Mouse (Mus musculus): ENCODE data around the gene Galk1. TPM values are rescaled to one million over a fixed set of nuclear protein-coding genes. Genes with fewer than 3 reads are reported as not detected.

Galk1 gene
- polyA plus RNA-seq, 1 experiment from 2014 or later, result 92.6 TPM

DNA sequence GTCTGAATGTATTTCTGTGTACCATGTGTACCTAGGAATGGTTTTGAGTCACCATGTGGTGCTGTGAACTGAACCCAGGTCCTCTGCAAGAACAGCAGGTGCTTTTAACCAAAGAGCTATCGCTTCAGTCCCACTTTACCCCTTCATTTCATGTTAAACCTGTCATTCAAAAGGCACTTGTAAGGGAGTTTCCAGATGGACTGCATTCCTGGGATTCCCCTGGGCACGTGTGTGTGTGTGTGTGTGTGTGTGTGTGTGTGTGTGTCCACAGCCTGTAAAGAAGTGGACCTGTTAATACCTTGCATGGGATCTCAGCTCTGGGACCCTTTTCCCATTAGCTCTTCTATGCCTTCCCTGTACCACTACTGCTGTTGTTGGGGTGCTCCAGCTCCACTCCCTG, 37.1 kb upstream of the Galk1 start:
- no peaks in the 10 kb centered on the region for H3K4me1 ChIP-seq
- no peak overlapping the region for H3K9ac ChIP-seq (replicated peaks)
- H3K4me3 ChIP-seq, result no peak overlapping the region
- 86% methylated on average over 2 of the region's 2 CpGs for WGBS
- H3K9me3 ChIP-seq, result no peaks in the 10 kb centered on the region
- no peaks in the 10 kb centered on the region for H3K27me3 ChIP-seq
- no peak overlapping the region for H3K27ac ChIP-seq (replicated peaks)
- peaks cover 93% of the 10 kb centered on the region for H3K36me3 ChIP-seq
- no peak overlapping the region for H3K4me2 ChIP-seq (replicated peaks)
- ATAC-seq (ENCODE audit: low FRiP score, low read depth), result no peak

DNA sequence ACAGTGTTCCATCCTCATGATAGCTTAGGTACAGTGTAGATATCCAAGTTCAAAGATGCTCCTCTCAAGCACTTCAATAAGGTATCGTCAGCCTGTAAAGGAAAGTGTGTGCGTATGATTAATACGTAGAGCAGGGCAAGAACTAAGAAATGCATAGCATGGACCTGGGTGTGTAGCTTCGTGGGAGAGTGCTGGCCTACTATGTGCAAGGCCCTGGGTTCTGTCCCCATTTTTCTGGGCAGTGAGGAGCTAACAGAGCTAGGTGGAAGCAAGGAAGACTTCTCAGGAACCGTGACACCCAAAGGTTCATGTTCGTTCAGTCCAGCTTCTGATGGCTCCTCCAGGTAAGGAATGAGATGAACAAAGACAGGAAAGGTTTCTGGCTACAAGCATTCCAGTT, 32.7 kb upstream of the Galk1 start:
- Histone ChIP-seq H3K27me3 (no peaks in the 10 kb centered on the region), H3K4me3 (no peak overlapping the region), H3K9me3 (no peaks in the 10 kb centered on the region), H3K36me3 (peaks cover 79% of the 10 kb centered on the region), H3K9ac (replicated peaks) (no peak overlapping the region), H3K27ac (replicated peaks) (no peak overlapping the region), H3K4me1 (no peaks in the 10 kb centered on the region), H3K4me2 (replicated peaks) (no peak overlapping the region)
- WGBS, result 98% methylated on average over 6 of the region's 6 CpGs
- no peak for ATAC-seq (ENCODE audit: low FRiP score, low read depth)

DNA sequence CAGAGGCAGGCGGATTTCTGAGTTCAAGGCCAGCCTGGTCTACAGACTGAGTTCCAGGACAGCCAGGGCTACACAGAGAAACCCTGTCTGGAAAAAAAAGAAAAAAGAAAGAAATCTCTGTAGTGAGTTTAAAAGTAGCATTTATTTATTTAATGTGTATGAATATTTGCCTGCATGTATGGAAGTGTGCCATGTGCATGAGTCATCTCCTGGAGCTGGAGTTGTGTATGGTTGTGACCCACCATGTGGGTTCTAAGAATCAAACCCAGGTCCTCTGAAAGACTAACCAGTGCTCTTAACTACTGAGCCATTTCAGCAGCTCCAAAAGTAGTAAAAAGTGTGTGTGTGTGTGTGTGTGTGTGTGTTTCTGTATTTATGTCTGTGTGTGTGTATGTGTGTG, 30.8 kb upstream of the Galk1 start:
- Histone ChIP-seq H3K4me1 (no peaks in the 10 kb centered on the region), H3K9me3 (no peaks in the 10 kb centered on the region), H3K9ac (replicated peaks) (no peak overlapping the region), H3K36me3 (peaks cover 76% of the 10 kb centered on the region), H3K4me3 (no peak overlapping the region), H3K4me2 (replicated peaks) (no peak overlapping the region), H3K27me3 (no peaks in the 10 kb centered on the region), H3K27ac (replicated peaks) (no peak overlapping the region)
- no peak for ATAC-seq (ENCODE audit: low FRiP score, low read depth)
- WGBS, result 96% methylated on average over 1 of the region's 1 CpGs

DNA sequence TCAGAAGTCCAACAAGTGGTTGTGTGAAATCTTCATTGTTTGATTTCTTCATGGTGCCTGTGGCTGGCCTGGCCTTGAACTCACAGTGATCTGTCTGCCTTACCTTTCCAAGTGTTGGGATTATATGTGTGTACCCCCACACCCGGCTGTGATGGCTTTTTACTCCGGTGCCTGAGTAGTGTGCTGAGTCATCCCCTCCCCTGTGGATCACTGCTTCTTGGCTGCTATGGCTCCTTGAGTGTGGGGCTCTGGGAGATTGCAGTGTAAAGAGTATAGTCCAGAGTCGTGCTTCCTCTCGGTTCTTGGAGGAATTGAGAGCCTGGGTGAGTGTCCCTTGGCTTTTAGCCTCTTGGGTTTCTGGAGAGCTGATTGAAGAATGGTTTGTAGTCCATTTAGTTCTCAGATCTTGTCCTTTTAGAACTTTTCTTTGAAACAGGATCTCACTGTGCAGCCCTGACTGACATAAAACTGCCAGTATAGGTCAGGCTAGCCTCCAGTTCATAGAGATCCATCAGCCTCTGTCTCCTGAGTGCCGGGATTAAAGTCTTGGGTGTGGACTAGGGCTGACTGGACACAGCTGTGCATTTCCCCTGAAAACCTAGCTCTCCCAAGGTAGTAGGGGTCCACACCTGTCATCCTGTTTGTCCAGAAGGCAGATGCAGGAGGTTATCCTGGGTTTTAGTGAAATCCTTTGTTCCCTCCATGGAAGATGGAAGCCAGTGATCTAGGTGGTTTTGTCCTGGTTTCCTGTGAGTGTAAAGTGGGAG, 30.0 kb upstream of the Galk1 start:
- H3K36me3 ChIP-seq, result peaks cover 69% of the 10 kb centered on the region
- no peaks in the 10 kb centered on the region for H3K27me3 ChIP-seq
- H3K9me3 ChIP-seq, result no peaks in the 10 kb centered on the region
- WGBS, result 90% methylated on average over 5 of the region's 5 CpGs
- H3K27ac ChIP-seq (replicated peaks), result no peak overlapping the region
- no peak overlapping the region for H3K4me3 ChIP-seq
- H3K4me1 ChIP-seq, result no peaks in the 10 kb centered on the region
- ATAC-seq (ENCODE audit: low FRiP score, low read depth), result no peak
- H3K4me2 ChIP-seq (replicated peaks), result no peak overlapping the region
- H3K9ac ChIP-seq (replicated peaks), result no peak overlapping the region

DNA sequence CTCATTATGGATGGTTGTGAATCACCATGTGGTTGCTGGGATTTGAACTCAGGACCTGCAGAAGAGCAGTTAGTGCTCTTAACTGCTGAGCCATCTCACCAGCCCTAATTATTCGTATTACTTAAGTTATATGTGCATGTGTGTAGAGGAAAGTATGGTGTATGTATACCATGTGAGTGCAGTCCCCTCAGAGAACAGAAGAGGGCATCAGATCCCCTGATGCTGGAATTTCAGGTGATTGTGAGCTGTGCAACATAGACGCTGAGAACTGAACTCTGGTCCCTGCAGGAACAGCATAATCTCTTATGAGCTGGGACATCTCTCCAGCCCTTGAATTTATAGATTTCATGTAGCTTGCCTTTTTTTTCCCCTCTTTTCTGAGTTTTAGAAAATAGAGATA, 29.3 kb upstream of the Galk1 start:
- 91% methylated on average over 2 of the region's 2 CpGs for WGBS
- Histone ChIP-seq H3K9ac (replicated peaks) (no peak overlapping the region), H3K36me3 (peaks cover 62% of the 10 kb centered on the region), H3K27me3 (no peaks in the 10 kb centered on the region), H3K27ac (replicated peaks) (no peak overlapping the region), H3K9me3 (no peaks in the 10 kb centered on the region), H3K4me1 (no peaks in the 10 kb centered on the region), H3K4me3 (no peak overlapping the region), H3K4me2 (replicated peaks) (no peak overlapping the region)
- no peak for ATAC-seq (ENCODE audit: low FRiP score, low read depth)

DNA sequence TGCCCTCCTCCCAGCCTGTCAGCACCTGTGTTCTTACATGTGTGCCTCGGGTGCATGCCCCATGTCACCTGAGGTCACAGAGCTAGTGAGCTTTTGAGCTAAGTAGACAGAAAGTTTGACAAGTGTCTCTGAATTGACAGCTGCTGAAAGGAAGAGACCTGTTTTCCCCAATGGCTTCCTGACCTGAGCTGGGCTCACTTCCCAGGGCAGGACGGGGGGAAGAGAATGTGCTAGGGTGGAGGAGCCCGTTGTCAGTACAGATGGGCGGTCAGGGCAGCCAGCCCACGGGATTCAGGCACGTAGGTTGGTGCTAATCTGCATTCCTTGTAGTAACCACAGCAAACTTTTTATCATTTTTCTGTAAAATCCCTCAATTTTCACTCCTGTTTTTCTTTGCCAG, 28.1 kb upstream of the Galk1 start:
- 93% methylated on average over 6 of the region's 6 CpGs for WGBS

DNA sequence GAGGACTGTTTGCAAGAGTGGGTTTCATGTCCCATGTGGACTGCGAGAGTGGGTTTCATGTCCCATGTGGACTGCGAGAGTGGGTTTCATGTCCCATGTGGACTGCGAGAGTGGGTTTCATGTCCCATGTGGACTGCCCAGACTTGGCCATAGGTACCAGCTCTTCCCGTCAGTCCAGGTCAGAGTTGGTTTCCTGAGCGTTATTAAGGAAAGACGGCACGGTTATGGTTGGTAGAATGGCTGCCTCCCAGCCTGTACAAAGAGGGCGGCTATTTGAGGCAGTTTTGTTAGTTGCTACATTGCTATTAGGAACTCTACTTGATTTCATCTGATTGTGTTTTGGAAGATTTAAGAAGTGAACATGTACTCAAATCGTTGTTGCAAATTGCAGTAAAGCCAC, 25.3 kb upstream of the Galk1 start:
- Histone ChIP-seq H3K27ac (replicated peaks) (no peak overlapping the region), H3K4me3 (no peak overlapping the region), H3K9ac (replicated peaks) (no peak overlapping the region), H3K9me3 (no peaks in the 10 kb centered on the region), H3K4me2 (replicated peaks) (no peak overlapping the region), H3K27me3 (no peaks in the 10 kb centered on the region), H3K4me1 (peaks cover 1% of the 10 kb centered on the region), H3K36me3 (peaks cover 43% of the 10 kb centered on the region)
- WGBS, result 97% methylated on average over 9 of the region's 9 CpGs
- ATAC-seq (ENCODE audit: low FRiP score, low read depth), result no peak

More for the DNA sequence above, 28.1 kb upstream of the Galk1 start:
- no peaks in the 10 kb centered on the region for H3K4me1 ChIP-seq
- H3K36me3 ChIP-seq, result peaks cover 53% of the 10 kb centered on the region
- H3K9ac ChIP-seq (replicated peaks), result no peak overlapping the region
- H3K4me3 ChIP-seq, result no peak overlapping the region
- no peak overlapping the region for H3K4me2 ChIP-seq (replicated peaks)
- no peak overlapping the region for H3K27ac ChIP-seq (replicated peaks)
- H3K27me3 ChIP-seq, result no peaks in the 10 kb centered on the region
- H3K9me3 ChIP-seq, result no peaks in the 10 kb centered on the region
- ATAC-seq (ENCODE audit: low FRiP score, low read depth), result no peak

DNA sequence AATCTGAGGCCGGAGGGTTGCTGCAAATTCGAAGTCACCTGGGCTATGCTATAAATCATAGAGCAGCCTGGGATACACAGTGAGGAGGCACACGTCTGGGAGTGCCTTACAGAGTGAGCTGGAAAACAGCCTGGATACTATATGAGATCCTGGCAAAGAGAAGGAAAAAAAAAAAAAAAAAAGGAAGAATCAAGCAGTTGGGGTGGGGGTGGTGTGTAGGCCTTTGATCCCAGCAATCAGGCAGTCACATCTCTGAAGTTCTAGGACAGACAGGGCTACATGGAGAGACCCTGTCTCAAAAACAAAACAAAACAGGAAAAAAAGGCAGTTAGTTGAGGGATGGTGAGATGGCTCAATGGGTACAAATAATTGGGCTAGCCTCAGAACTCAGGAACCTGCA, 24.2 kb upstream of the Galk1 start:
- ATAC-seq (ENCODE audit: low FRiP score, low read depth), result no peak
- Histone ChIP-seq H3K9me3 (no peaks in the 10 kb centered on the region), H3K27ac (replicated peaks) (no peak overlapping the region), H3K9ac (replicated peaks) (no peak overlapping the region), H3K4me3 (no peak overlapping the region), H3K4me2 (replicated peaks) (no peak overlapping the region), H3K4me1 (peaks cover 8% of the 10 kb centered on the region), H3K36me3 (peaks cover 33% of the 10 kb centered on the region), H3K27me3 (no peaks in the 10 kb centered on the region)
- 97% methylated on average over 3 of the region's 3 CpGs for WGBS

DNA sequence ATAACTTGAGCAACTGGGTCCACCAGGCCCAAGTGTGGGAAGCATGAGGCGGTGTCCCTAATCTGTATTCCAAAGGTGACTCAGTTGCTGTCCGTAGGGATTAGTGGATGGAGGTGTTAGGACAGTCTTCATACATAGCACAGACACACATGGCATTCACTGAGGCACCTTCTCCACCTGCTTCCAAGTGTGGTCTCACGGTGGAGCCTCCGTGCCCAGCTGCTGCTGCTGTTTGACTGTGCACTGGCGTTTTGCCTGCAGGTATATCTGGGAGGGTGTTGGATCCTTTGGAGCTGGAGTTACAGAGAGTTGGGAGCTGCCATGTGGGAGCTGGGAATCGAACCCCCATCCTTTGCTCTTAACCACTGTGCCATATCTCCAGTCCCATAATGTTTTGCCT, 22.1 kb upstream of the Galk1 start:
- ATAC-seq (ENCODE audit: low FRiP score, low read depth), result no peak
- Histone ChIP-seq H3K4me1 (peaks cover 18% of the 10 kb centered on the region), H3K9ac (replicated peaks) (no peak overlapping the region), H3K27me3 (no peaks in the 10 kb centered on the region), H3K9me3 (no peaks in the 10 kb centered on the region), H3K4me2 (replicated peaks) (no peak overlapping the region), H3K36me3 (peaks cover 17% of the 10 kb centered on the region), H3K27ac (replicated peaks) (no peak overlapping the region), H3K4me3 (no peak overlapping the region)
- WGBS, result 95% methylated on average over 6 of the region's 6 CpGs

DNA sequence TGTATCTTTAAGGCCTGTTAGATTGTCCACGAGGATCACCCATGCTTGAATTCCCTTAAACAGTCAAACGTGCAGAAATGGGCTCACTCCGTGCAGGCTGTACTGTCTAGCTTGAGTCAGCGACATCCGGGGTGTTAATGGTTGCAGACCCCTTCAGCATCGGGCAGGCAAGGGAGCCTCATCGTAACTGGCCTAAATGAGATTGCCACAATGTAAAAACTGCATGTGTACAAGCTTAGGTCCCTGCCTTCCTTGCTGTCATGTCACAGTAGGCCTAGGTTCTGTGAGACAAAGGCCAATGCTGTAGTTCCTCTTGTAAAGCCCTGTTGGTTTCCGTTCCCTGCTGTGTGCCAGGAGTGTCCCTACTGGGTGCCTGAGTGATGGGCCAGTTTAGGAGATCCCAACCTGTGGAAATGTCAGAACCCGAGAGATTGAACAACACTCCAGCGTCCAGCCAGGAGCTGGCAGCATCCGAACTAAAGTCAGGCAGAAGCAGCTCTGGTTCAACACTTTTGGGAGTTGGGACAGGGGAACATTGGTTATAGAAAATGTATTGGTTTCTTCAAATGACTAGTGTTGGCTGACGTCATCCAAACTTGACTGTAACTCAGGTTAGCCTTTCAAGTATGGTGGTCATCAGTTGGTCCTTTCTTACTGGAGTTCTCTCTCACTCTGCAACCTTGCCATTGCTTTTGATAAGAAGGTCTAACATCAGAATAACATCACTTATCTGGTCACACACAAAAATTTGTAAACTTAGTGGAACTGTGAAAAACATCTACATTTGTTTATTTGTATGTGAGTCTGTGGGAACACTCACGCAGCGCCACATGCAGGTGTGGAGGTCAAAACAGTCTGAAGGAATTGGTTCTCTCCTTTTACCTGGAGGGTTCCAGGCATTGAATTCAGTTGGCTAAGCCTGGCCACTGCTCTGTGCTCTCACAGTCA, 18.7 kb upstream of the Galk1 start:
- H3K9me3 ChIP-seq, result no peaks in the 10 kb centered on the region
- 29% methylated on average over 14 of the region's 14 CpGs for WGBS
- H3K4me2 ChIP-seq (replicated peaks), result peak overlapping the region; percentile 86
- H3K4me1 ChIP-seq, result peaks cover 21% of the 10 kb centered on the region
- peak overlapping the region; percentile 75 for H3K4me3 ChIP-seq
- peak; percentile 41 for ATAC-seq (ENCODE audit: low FRiP score, low read depth)
- no peaks in the 10 kb centered on the region for H3K27me3 ChIP-seq
- peak overlapping the region; percentile 92 for H3K9ac ChIP-seq (replicated peaks)
- H3K36me3 ChIP-seq, result peaks cover 5% of the 10 kb centered on the region; the same call in 1 of the 2 replicates
- peak overlapping the region; percentile 98 for H3K27ac ChIP-seq (replicated peaks)

DNA sequence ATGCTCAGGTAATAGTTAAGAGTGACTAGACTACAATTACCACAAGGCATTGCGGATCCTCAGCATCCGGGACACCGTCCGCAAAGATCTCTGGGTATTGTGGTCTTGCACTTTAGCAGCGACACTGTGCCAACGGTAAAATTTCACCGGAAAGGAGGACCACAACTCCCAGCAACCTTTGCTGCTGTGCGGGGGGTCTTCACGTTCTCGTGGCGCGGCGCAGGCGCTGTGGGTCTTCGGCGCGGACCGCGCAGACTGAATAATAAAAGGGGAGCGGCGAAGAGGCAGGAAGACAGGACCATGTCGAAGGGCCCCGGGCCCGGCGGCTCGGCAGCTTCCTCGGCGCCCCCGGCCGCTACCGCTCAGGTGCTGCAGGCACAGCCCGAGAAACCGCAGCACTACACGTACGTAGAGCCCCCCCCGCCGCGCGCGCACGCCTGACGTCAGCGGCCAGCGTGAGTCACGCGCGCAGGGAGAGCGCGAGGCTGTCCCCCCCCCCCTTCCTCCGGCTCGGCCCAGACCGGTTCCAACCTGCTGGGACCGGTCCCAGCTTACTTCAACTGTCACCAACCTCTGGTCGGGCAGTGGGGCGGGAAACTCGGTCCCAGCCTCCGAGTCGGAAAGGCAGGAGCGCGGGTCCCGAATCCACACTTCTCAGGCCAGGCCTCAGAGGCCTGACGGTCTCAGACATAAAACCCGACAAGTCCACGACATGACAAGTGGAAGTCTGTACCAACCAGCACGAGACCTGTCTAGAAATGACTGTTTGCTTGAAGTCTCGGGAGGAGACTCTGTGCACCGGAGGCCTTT, 17.8 kb upstream of the Galk1 start, which contains the start of gene Unk:
Unk (plus strand) TSS at position 235 of the 810 bp plus-strand sequence.
- Histone ChIP-seq H3K4me3 (peak within 1 kb of the TSS; percentile 75), H3K4me1 (peaks cover 21% of the 10 kb centered on the region), H3K9me3 (no peaks in the 10 kb centered on the region), H3K27ac (replicated peaks) (peak within 1 kb of the TSS; percentile 98), H3K4me2 (replicated peaks) (peak within 1 kb of the TSS; percentile 86), H3K36me3 (peaks cover 5% of the 10 kb centered on the region; the same call in 1 of the 2 replicates), H3K9ac (replicated peaks) (peak within 1 kb of the TSS; percentile 92), H3K27me3 (no peaks in the 10 kb centered on the region)
- peak; percentile 94 for ATAC-seq (ENCODE audit: low FRiP score, low read depth)
- under 1% methylated on average over 63 of the region's 67 CpGs for WGBS

Data from midbrain, embryonic 12.5 days (tissue).